Mouse (Mus musculus): ENCODE data around the gene Farp1. TPM values are rescaled to one million over a fixed set of nuclear protein-coding genes. Genes with fewer than 3 reads are reported as not detected.
"Not testable (repeated sequence)": the region's sequence is repeated elsewhere in the genome, so short reads cannot be mapped to it uniquely, and the experiment has no call there.

Gene Farp1
- total RNA-seq, 2 experiments from 2014 or later = 126 to 130 TPM

GRCm38 (mm10) chr14:121126291-121126690 is 91.3 kb downstream of the Farp1 start:
- intact Hi-C loops (cut with DNase I) = no loop called here
- no peak for DNase-seq (ENCODE audit: low spot score in 2 of 2)

- intact Hi-C loops (cut with DNase I) = no loop called here
- no peak for DNase-seq (ENCODE audit: low spot score in 2 of 2)
Observed at GRCm38 (mm10) chr14:121128858-121129800, 94.1 kb downstream of the Farp1 start.

GRCm38 (mm10) chr14:121130351-121130750 is 95.4 kb downstream of the Farp1 start:
- DNase-seq (ENCODE audit: low spot score in 2 of 2); intact Hi-C loops (cut with DNase I): not testable (repeated sequence)

GRCm38 (mm10) chr14:121134414-121134813 is 99.4 kb downstream of the Farp1 start:
- no peak for DNase-seq (ENCODE audit: low spot score in 2 of 2)
- intact Hi-C loops (cut with DNase I) = no loop called here

- intact Hi-C loops (cut with DNase I) = no loop called here
- no peak for DNase-seq (ENCODE audit: low spot score in 2 of 2)
Observed at GRCm38 (mm10) chr14:121143831-121144455, 108.9 kb downstream of the Farp1 start.

GRCm38 (mm10) chr14:121144496-121144895 is 109.5 kb downstream of the Farp1 start:
- intact Hi-C loops (cut with DNase I) = no loop called here
- peak in 1 of 2 experiments; percentile 61 for DNase-seq (ENCODE audit: low spot score in 2 of 2)

GRCm38 (mm10) chr14:121145291-121145690 is 110.3 kb downstream of the Farp1 start:
- DNase-seq (ENCODE audit: low spot score in 2 of 2) = no peak
- intact Hi-C loops (cut with DNase I) = no loop called here

- intact Hi-C loops (cut with DNase I) = no loop called here
- no peak for DNase-seq (ENCODE audit: low spot score in 2 of 2)
Observed at GRCm38 (mm10) chr14:121145698-121146097, 110.7 kb downstream of the Farp1 start.

- intact Hi-C loops (cut with DNase I) = no loop called here
- DNase-seq (ENCODE audit: low spot score in 2 of 2) = no peak
Observed at GRCm38 (mm10) chr14:121146213-121146612, 111.2 kb downstream of the Farp1 start.

- no peak for DNase-seq (ENCODE audit: low spot score in 2 of 2)
Observed at GRCm38 (mm10) chr14:121147026-121147425, 112.0 kb downstream of the Farp1 start.

GRCm38 (mm10) chr14:121148088-121148785 is 113.2 kb downstream of the Farp1 start:
- DNase-seq (ENCODE audit: low spot score in 2 of 2) = no peak
- intact Hi-C loops (cut with DNase I) = no loop called here

More at GRCm38 (mm10) chr14:121147026-121147425, 112.0 kb downstream of the Farp1 start:
- intact Hi-C loops (cut with DNase I) = no loop called here

- intact Hi-C loops (cut with DNase I) = no loop called here
- no peak for DNase-seq (ENCODE audit: low spot score in 2 of 2)
Observed at GRCm38 (mm10) chr14:121149984-121150383, 115.0 kb downstream of the Farp1 start.

- intact Hi-C loops (cut with DNase I) = no loop called here
- peak in 1 of 2 experiments; percentile 34 for DNase-seq (ENCODE audit: low spot score in 2 of 2)
Observed at GRCm38 (mm10) chr14:121151837-121152236, 116.8 kb downstream of the Farp1 start.

GRCm38 (mm10) chr14:121152771-121153170 is 117.8 kb downstream of the Farp1 start:
- no peak for DNase-seq (ENCODE audit: low spot score in 2 of 2)
- intact Hi-C loops (cut with DNase I) = no loop called here

GRCm38 (mm10) chr14:121153260-121153659 is 118.3 kb downstream of the Farp1 start:
- intact Hi-C loops (cut with DNase I) = no loop called here
- DNase-seq (ENCODE audit: low spot score in 2 of 2) = no peak

GRCm38 (mm10) chr14:121155173-121155572 is 120.2 kb downstream of the Farp1 start:
- intact Hi-C loops (cut with DNase I) = no loop called here
- no peak for DNase-seq (ENCODE audit: low spot score in 2 of 2)

GRCm38 (mm10) chr14:121158616-121159015 is 123.6 kb downstream of the Farp1 start:
- intact Hi-C loops (cut with DNase I) = no loop called here
- no peak for DNase-seq (ENCODE audit: low spot score in 2 of 2)

GRCm38 (mm10) chr14:121162822-121163221 is 127.8 kb downstream of the Farp1 start:
- DNase-seq (ENCODE audit: low spot score in 2 of 2) = no peak
- intact Hi-C loops (cut with DNase I) = no loop called here

GRCm38 (mm10) chr14:121164866-121165265 is 129.9 kb downstream of the Farp1 start:
- intact Hi-C loops (cut with DNase I) = loop anchor here (5.0 kb wide), 1 partner anchor 173 kb away; no protein-coding TSS in a partner anchor
- no peak for DNase-seq (ENCODE audit: low spot score in 2 of 2)
